Mouse (Mus musculus): Measurements from ENCODE around the gene Rgs3. TPM values are rescaled to one million over a fixed set of nuclear protein-coding genes. Genes with fewer than 3 reads are reported as not detected.

Rgs3 gene
- polyA plus RNA-seq, 1 experiment from 2014 or later, result 66.9 TPM

DNA sequence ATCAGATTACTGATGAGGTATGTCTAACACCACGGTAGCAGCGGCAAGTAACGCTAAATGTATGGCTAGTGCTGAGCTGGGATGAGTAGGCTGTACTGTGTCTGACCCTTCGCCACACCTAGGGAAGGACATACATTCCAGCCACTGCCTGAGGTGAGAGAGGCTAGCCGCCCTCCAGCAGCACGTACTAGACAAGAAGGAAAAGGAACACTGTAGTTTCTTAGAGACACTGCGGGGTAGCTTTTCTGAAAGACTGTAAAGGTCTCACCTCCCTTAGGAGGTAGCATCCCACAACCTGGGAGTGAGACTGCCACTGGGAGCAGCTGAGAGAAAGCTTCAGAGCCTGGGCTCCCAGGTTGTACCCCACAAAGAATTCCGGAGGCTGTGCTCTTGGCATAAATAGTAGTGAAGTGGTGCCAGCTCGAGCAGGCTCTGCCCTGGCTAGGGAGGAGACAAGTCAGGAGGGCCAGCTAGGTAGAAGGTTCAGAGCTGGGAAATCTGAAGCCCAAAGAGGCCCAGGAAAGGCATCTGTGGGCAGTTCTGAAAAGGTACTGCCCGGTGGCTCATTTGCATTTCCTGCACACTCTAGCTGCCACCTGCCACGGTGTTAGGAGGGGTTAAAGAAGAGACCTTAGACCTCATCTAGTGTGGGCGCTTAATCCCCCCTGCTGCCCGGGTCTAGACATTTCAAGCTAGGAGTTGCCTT, 41.1 kb upstream of the Rgs3 start:
- Histone ChIP-seq H3K27me3 (ENCODE audit: control insufficient read depth, insufficient read depth, low read depth, low read length) (no peaks in the 10 kb centered on the region), H3K9me3 (replicated peaks; ENCODE audit: control insufficient read depth, low read length, poor library complexity, severe bottlenecking) (no peaks in the 10 kb centered on the region), H3K4me2 (ENCODE audit: low read length) (peak overlapping the region; percentile 63), H3K36me3 (ENCODE audit: control insufficient read depth, insufficient read depth, low read length) (no peaks in the 10 kb centered on the region), H3K4me3 (ENCODE audit: low read depth, low read length) (peak overlapping the region; percentile 85), H3K27ac (ENCODE audit: low read length) (0 out of 2 replicates have a peak overlapping the region, but pooled peaks have one; percentile 40), H3K4me1 (ENCODE audit: control insufficient read depth, insufficient read depth, low read length) (peaks cover 18% of the 10 kb centered on the region), H3K9ac (ENCODE audit: low read depth, low read length) (peak overlapping the region; percentile 84; the same call in 1 of the 2 replicates)
- 54% methylated on average over 13 of the region's 13 CpGs for WGBS
- peak; percentile 5 for ATAC-seq

DNA sequence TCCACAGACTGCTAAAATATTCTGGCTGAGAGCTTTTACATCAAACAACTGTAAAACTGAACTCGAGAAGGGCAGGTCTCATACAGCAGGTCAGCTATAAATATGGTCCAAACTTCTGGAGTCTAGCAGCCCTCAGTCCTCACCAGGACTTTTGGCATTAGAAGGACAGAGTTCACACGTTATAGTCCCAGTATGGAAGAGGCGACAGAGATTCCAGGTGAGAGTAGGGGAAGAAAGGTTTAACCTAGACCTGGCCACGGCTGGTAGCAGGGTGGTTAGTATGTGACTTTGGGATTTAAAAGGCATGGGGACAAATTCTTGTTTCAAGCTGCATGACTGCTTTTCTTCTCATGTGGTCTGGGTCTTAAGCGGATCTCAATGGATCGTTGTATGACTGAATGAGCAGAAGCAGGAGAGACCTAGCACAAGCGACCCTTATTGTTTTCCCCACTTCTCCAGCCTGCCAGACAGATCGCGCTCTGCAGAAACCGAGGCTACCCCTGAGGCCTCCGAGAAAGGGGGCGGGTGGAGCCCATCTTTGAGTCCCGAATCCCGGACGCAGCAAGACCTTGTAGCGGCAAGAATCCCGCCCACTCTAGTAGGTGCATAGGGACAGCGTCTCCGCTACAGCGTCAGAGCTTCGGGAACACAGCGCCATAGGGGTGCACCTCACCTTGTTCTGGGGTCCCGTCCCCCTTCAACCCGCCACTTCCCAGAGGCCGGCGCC, 40.4 kb upstream of the Rgs3 start:
- H3K27me3 ChIP-seq (ENCODE audit: control insufficient read depth, insufficient read depth, low read depth, low read length), result no peaks in the 10 kb centered on the region
- H3K9me3 ChIP-seq (replicated peaks; ENCODE audit: control insufficient read depth, low read length, poor library complexity, severe bottlenecking), result no peaks in the 10 kb centered on the region
- H3K4me3 ChIP-seq (ENCODE audit: low read depth, low read length), result peak overlapping the region; percentile 85
- no peaks in the 10 kb centered on the region for H3K36me3 ChIP-seq (ENCODE audit: control insufficient read depth, insufficient read depth, low read length)
- WGBS, result under 1% methylated on average over 26 of the region's 26 CpGs
- peak; percentile 72 for ATAC-seq
- H3K27ac ChIP-seq (ENCODE audit: low read length), result peak overlapping the region; percentile 82
- H3K4me2 ChIP-seq (ENCODE audit: low read length), result peak overlapping the region; percentile 63
- peaks cover 23% of the 10 kb centered on the region for H3K4me1 ChIP-seq (ENCODE audit: control insufficient read depth, insufficient read depth, low read length)
- peak overlapping the region; percentile 84 for H3K9ac ChIP-seq (ENCODE audit: low read depth, low read length)

DNA sequence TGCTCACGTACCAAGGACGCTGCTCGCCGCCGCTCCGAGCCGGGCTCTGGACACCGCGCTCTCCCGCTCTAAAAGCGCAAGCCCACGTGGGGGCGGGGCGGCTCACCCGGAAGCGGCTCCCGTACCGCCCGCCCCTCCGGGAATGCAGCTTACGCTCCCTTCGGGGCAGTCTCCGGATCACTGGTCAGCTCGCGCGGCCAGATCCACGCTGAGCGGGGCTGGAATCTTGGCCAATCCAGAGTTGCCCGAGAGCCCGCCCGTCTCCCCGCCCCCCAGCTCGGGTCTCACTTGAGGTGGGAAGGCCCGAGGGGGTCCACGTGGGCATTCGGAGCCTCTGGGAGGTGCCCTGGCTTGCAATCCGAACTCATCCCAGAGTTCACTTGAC, 39.8 kb upstream of the Rgs3 start, which contains the start of gene Alad:
Alad (minus strand) TSS at position 70 of the 385 bp plus-strand sequence.
- Histone ChIP-seq H3K27me3 (ENCODE audit: control insufficient read depth, insufficient read depth, low read depth, low read length) (no peaks in the 10 kb centered on the region), H3K4me1 (ENCODE audit: control insufficient read depth, insufficient read depth, low read length) (peaks cover 25% of the 10 kb centered on the region), H3K36me3 (ENCODE audit: control insufficient read depth, insufficient read depth, low read length) (no peaks in the 10 kb centered on the region), H3K9ac (ENCODE audit: low read depth, low read length) (peak within 1 kb of the TSS; percentile 84), H3K4me2 (ENCODE audit: low read length) (peak within 1 kb of the TSS; percentile 63), H3K4me3 (ENCODE audit: low read depth, low read length) (peak within 1 kb of the TSS; percentile 85), H3K9me3 (replicated peaks; ENCODE audit: control insufficient read depth, low read length, poor library complexity, severe bottlenecking) (no peaks in the 10 kb centered on the region), H3K27ac (ENCODE audit: low read length) (peak within 1 kb of the TSS; percentile 82)
- peak; percentile 81 for ATAC-seq
- 0% methylated on average over 37 of the region's 37 CpGs for WGBS

DNA sequence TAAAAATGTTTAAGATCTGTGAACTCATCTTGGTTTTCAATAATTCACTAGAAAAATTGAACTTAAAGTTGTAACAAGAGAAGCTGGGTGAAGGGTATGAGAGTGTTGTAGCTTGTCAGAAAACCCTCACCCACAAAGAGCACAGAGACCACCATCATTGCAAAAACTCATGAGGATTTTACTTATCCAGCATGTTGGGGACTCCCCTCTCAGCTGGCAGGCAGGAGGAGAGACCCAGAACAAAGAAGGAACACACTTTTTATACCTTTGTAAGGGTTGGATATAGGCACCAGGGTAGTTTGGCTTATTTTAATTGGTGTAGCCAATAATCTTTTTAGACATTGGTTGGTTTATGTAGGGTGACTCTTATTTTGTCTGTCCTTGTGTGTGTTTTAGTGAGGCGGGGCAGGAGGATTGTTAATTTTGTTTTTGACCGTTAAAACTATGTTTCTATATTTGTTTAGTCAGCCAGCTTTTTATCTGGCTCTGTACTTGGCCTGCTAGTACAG, 38.7 kb upstream of the Rgs3 start:
- 96% methylated on average over 2 of the region's 2 CpGs for WGBS
- no peaks in the 10 kb centered on the region for H3K27me3 ChIP-seq (ENCODE audit: control insufficient read depth, insufficient read depth, low read depth, low read length)
- H3K9me3 ChIP-seq (replicated peaks; ENCODE audit: control insufficient read depth, low read length, poor library complexity, severe bottlenecking), result no peaks in the 10 kb centered on the region
- no peak overlapping the region for H3K4me3 ChIP-seq (ENCODE audit: low read depth, low read length)
- H3K36me3 ChIP-seq (ENCODE audit: control insufficient read depth, insufficient read depth, low read length), result no peaks in the 10 kb centered on the region
- ATAC-seq, result no peak
- H3K4me1 ChIP-seq (ENCODE audit: control insufficient read depth, insufficient read depth, low read length), result peaks cover 25% of the 10 kb centered on the region
- no peak overlapping the region for H3K27ac ChIP-seq (ENCODE audit: low read length)
- no peak overlapping the region for H3K4me2 ChIP-seq (ENCODE audit: low read length)
- no peak overlapping the region for H3K9ac ChIP-seq (ENCODE audit: low read depth, low read length)

DNA sequence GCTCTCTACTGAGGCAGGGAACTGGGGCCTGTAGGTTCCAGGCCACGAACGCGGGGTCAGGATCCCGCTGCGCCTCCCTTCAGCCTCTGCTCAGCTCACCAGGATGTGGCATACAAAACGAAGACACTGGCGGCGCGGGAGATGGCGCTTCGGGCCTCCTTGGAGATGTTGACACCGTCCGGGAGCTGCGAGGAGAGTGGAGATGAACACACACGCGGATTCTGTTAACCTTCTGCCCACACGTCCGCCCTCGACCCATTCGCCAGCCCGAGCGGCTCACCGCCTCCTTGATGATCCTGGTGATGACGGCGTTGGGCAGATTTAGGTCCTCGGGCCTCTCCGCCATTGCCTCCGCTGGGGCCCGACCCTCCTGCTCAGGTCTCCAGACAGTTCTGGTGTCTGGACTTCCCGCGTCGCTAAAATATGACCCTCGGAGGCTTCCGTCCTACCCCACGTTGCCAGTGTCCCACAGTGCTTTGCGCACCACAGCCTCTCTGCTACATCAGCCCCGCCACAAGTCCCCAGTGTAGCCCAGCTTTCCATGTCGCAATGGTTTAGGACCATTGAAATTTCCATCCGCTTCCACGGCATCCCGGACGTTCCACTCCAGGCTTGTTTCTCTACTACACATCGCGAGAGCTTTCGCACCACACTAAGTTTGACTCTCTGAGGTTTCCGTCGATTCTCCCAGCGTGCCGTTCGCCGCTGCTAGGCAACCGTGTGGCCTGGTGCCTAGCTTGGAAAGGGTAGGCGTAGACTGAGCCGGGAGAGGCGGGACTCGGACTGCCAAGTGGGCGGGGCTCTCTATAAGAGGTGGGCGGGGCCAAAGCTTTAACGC, 34.8 kb upstream of the Rgs3 start, which contains the start of the genes Pole3 and 4933430I17Rik:
Pole3 (minus strand) TSS at position 418 of the 838 bp plus-strand sequence.
4933430I17Rik (plus strand) TSS at position 719 of the 838 bp plus-strand sequence.
- Histone ChIP-seq H3K9me3 (replicated peaks; ENCODE audit: control insufficient read depth, low read length, poor library complexity, severe bottlenecking) (no peaks in the 10 kb centered on the region), H3K36me3 (ENCODE audit: control insufficient read depth, insufficient read depth, low read length) (no peaks in the 10 kb centered on the region), H3K4me1 (ENCODE audit: control insufficient read depth, insufficient read depth, low read length) (peaks cover 13% of the 10 kb centered on the region), H3K27ac (ENCODE audit: low read length) (peak within 1 kb of the TSS; percentile 100), H3K4me2 (ENCODE audit: low read length) (peak within 1 kb of the TSS; percentile 94), H3K27me3 (ENCODE audit: control insufficient read depth, insufficient read depth, low read depth, low read length) (no peaks in the 10 kb centered on the region), H3K9ac (ENCODE audit: low read depth, low read length) (peak within 1 kb of the TSS; percentile 81), H3K4me3 (ENCODE audit: low read depth, low read length) (peak within 1 kb of the TSS; percentile 82)
- peak; percentile 98 for ATAC-seq
- under 1% methylated on average over 59 of the region's 59 CpGs for WGBS

DNA sequence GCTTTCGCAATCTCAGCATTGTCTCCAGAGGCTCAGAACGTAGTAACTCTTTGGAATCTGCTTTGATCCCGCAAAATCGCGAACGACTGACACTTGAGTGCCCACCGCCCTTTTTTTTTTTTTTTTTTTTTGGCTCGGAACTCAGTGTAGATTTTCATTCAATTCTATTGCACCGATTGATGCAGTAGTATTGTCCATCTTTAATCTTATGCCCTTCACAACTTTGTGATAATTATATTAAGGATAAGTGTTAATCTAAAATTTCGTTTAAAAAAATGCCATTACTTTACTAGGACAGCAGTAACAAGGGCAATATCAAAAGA, 34.2 kb upstream of the Rgs3 start:
- Histone ChIP-seq H3K4me2 (ENCODE audit: low read length) (peak overlapping the region; percentile 51), H3K27me3 (ENCODE audit: control insufficient read depth, insufficient read depth, low read depth, low read length) (no peaks in the 10 kb centered on the region), H3K4me3 (ENCODE audit: low read depth, low read length) (peak overlapping the region; percentile 82), H3K36me3 (ENCODE audit: control insufficient read depth, insufficient read depth, low read length) (no peaks in the 10 kb centered on the region), H3K9me3 (replicated peaks; ENCODE audit: control insufficient read depth, low read length, poor library complexity, severe bottlenecking) (no peaks in the 10 kb centered on the region), H3K9ac (ENCODE audit: low read depth, low read length) (peak overlapping the region; percentile 81; the same call in 1 of the 2 replicates), H3K4me1 (ENCODE audit: control insufficient read depth, insufficient read depth, low read length) (peaks cover 9% of the 10 kb centered on the region), H3K27ac (ENCODE audit: low read length) (no peak overlapping the region; the same call in 1 of the 2 replicates)
- ATAC-seq, result no peak
- under 1% methylated on average over 10 of the region's 10 CpGs for WGBS

DNA sequence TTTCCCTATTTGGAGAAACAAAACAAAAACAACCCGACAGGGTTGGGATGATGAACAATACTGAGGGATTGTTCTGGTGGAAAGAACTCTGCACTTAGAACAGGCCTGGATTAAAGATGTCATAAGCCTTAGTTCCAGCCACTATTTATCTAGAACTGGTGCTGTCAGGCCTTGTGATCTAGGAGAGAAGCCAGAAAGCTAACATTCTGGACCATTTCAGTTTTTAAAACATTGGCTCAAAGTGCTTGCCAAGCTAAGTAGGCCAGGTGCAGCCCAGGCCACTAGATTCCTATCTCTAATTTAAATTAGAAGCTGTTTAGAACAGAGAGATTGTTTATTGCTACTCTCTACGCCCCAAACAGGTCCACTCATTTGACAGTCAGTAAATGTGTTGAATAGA, 33.4 kb upstream of the Rgs3 start:
- no peak overlapping the region for H3K9ac ChIP-seq (ENCODE audit: low read depth, low read length)
- 55% methylated on average over 2 of the region's 2 CpGs for WGBS
- ATAC-seq, result no peak

DNA sequence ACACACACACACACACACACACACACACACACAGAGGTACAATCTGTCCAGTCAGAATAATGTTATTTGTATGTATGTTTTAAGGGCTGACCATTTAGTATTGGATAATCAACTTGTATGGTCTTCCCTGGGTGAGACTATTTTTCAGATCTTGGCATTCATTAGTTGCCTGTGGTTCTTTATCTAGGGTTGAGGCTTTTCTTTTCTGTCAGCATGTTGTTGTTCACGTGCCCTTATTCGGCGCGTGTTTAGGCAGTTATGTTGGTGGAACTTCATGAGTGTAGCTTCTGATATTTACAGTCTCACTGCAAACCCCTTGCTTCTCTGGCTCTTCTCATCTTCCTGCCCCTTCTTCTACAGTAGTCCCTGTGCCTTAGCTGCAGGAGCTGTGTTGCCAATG, 32.0 kb upstream of the Rgs3 start:
- H3K4me3 ChIP-seq (ENCODE audit: low read depth, low read length), result no peak overlapping the region

More for the DNA sequence above, 33.4 kb upstream of the Rgs3 start:
- H3K27ac ChIP-seq (ENCODE audit: low read length), result no peak overlapping the region
- H3K4me1 ChIP-seq (ENCODE audit: control insufficient read depth, insufficient read depth, low read length), result peaks cover 7% of the 10 kb centered on the region
- H3K4me3 ChIP-seq (ENCODE audit: low read depth, low read length), result no peak overlapping the region
- no peaks in the 10 kb centered on the region for H3K9me3 ChIP-seq (replicated peaks; ENCODE audit: control insufficient read depth, low read length, poor library complexity, severe bottlenecking)
- no peaks in the 10 kb centered on the region for H3K27me3 ChIP-seq (ENCODE audit: control insufficient read depth, insufficient read depth, low read depth, low read length)
- no peaks in the 10 kb centered on the region for H3K36me3 ChIP-seq (ENCODE audit: control insufficient read depth, insufficient read depth, low read length)
- no peak overlapping the region for H3K4me2 ChIP-seq (ENCODE audit: low read length)

More for the DNA sequence above, 32.0 kb upstream of the Rgs3 start:
- Histone ChIP-seq H3K4me1 (ENCODE audit: control insufficient read depth, insufficient read depth, low read length) (peaks cover 7% of the 10 kb centered on the region), H3K27me3 (ENCODE audit: control insufficient read depth, insufficient read depth, low read depth, low read length) (no peaks in the 10 kb centered on the region), H3K9me3 (replicated peaks; ENCODE audit: control insufficient read depth, low read length, poor library complexity, severe bottlenecking) (no peaks in the 10 kb centered on the region), H3K27ac (ENCODE audit: low read length) (no peak overlapping the region), H3K36me3 (ENCODE audit: control insufficient read depth, insufficient read depth, low read length) (no peaks in the 10 kb centered on the region), H3K9ac (ENCODE audit: low read depth, low read length) (no peak overlapping the region), H3K4me2 (ENCODE audit: low read length) (no peak overlapping the region)
- WGBS, result 86% methylated on average over 4 of the region's 4 CpGs
- no peak for ATAC-seq
